Mouse (Mus musculus) stomach, postnatal 0 days (tissue): ENCODE results near the gene Ifna1. TPM values are rescaled to one million over a fixed set of nuclear protein-coding genes. Genes with fewer than 3 reads are reported as not detected.

Experiments used
- ATAC-seq: fragments of 200-750 bp; cut with Nextera tagmentation; 2 replicates; pipeline ENCODE4 v1.8.0; 2017; ENCODE audit not compliant: low FRiP score, low TSS enrichment
- DNase-seq: peaks from one replicate; pipeline ENCODE4 v3.0.0-alpha.2; 2016; ENCODE audit warnings: low spot score
- H3K27ac ChIP-seq: fragments of 300-500 bp; sonication (generic); replicated peaks from 2 replicates; pipeline ENCODE4 v1.5.1; 2014; ENCODE audit warnings: mild to moderate bottlenecking, control low read depth
- H3K27me3 ChIP-seq: fragments of 300-500 bp; sonication (generic); 2 replicates; pipeline ENCODE4 v1.6.1; 2014; ENCODE audit warnings: low read length; ENCODE audit not compliant: control insufficient read depth, insufficient read depth
- H3K36me3 ChIP-seq: fragments of 300-500 bp; sonication (generic); 2 replicates; pipeline ENCODE4 v1.6.1; 2014; ENCODE audit warnings: low read length, mixed read lengths; ENCODE audit not compliant: control insufficient read depth, insufficient read depth
- H3K4me1 ChIP-seq: fragments of 300-500 bp; sonication (generic); replicated peaks from 2 replicates; pipeline ENCODE4 v1.6.1; 2014; ENCODE audit warnings: antibody characterized with exemption; ENCODE audit not compliant: control insufficient read depth, insufficient read depth
- H3K4me2 ChIP-seq: fragments of 300-500 bp; sonication (generic); replicated peaks from 2 replicates; pipeline ENCODE4 v1.6.1; 2014; ENCODE audit warnings: low read depth, mild to moderate bottlenecking, control low read depth, moderate library complexity
- H3K4me3 ChIP-seq: fragments of 300-500 bp; sonication (generic); 2 replicates; pipeline ENCODE4 v1.5.1; 2014; ENCODE audit warnings: low read depth, low read length, control low read depth
- H3K9ac ChIP-seq: fragments of 300-500 bp; sonication (generic); 2 replicates; pipeline ENCODE4 v1.6.1; 2014; ENCODE audit warnings: mild to moderate bottlenecking, low read length, control low read depth, mixed read lengths
- H3K9me3 ChIP-seq: fragments of 300-500 bp; sonication (generic); 2 replicates; pipeline ENCODE4 v1.6.1; 2016; ENCODE audit warnings: low read length; ENCODE audit not compliant: control insufficient read depth
- CTCF ChIP-seq: IDR thresholded peaks from 2 replicates; pipeline ENCODE4 v1.5.1; 2016; ENCODE audit warnings: antibody characterized with exemption, low read depth, mild to moderate bottlenecking, moderate library complexity
- EP300 ChIP-seq: optimal IDR thresholded peaks from 2 replicates; pipeline ENCODE3; 2016; ENCODE audit warnings: antibody characterized with exemption
- WGBS: fragments of 180-500 bp; shearing (Covaris S2); extraction: QIAGEN DNeasy Blood & Tissue Kit; methylation state at CpG from one replicate; pipeline ENCODE4 v1.1.7; 2014; 5-methylcytosine and 5-hydroxymethylcytosine counted together
- polyA plus RNA-seq: library from polyadenylated mRNA; unstranded; fragments of >200 nt; fragmentation: Nextera tagmentation; extraction: Ambion mirVana; gene quantifications from 2 replicates; pipeline ENCODE4 v1.2.1, GENCODE M21; 2015

Gene Ifna1
- polyA plus RNA-seq, 1 experiment from 2014 or later = not detected

DNA sequence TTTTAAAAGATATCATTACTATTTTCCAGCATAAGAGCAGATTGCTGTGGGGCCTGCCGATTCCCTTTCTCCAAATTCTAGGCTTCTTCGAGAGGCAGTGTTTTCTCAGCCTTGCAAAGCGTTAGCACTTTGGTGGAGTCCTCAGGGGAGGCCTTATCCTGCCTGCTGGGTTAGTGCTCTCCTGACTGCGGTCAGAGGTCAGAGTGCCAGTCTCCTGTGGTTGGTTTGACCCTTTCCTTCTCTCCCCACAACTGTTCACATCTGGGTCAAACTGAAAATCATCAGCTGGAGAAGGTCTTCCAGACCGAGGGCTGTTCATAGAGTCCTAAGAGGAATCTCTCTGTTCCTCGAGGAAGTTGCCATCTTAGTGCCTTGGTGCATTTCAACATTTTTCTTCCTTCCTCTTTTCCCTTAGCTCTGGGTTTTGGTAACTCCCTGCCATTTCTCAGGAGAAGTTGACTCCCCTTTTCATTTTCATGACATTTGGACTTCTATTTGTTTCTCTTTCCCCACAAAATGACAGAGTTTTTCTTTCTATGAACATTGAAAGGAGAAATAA is 15.2 kb downstream of the Ifna1 start:
- H3K36me3 ChIP-seq = no peaks in the 10 kb centered on the region
- no peak overlapping the region for H3K9ac ChIP-seq
- no peak for ATAC-seq
- 55% methylated on average over 6 of the region's 6 CpGs for WGBS
- no peak overlapping the region for H3K4me3 ChIP-seq
- H3K27ac ChIP-seq = no peak overlapping the region
- H3K9me3 ChIP-seq = no peaks in the 10 kb centered on the region
- no peak for TF ChIP-seq EP300
- TF ChIP-seq CTCF = no peak
- no peak for DNase-seq
- 0 out of 2 replicates have a peak, but pooled peaks cover 3% of the 10 kb centered on the region for H3K4me1 ChIP-seq
- H3K27me3 ChIP-seq = no peaks in the 10 kb centered on the region
- H3K4me2 ChIP-seq = no peak overlapping the region

DNA sequence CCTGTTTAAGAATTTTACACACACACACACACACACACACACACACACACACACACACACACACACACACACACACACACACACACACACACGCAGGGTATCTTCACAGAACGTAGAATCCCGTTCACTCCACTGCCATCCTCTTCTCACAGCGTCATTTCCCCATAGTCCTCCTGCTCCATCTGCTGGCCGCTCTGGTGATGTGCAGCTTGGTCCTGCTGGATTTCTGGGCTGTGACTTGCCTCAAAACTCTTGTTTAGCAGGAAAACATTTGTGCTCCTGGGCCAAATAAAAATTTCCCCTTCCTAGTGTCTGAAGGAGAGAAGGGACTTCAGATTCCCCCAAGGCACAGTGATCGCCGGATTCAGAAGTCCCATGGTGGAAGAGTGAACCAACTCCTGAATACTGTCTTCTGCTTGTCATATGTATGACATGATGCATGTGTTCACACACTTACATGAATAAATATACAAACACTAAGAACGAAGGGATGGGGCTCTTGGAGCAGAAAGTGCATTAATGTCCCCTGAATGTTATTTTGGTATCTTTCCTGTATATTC is 17.6 kb downstream of the Ifna1 start:
- H3K36me3 ChIP-seq = no peaks in the 10 kb centered on the region
- peak overlapping the region; percentile 56; the same call in 1 of the 2 replicates for H3K9ac ChIP-seq
- H3K9me3 ChIP-seq = no peaks in the 10 kb centered on the region
- DNase-seq = peak; percentile 82
- peak; percentile 75 for ATAC-seq
- H3K27me3 ChIP-seq = no peaks in the 10 kb centered on the region
- under 1% methylated on average over 8 of the region's 8 CpGs for WGBS
- H3K27ac ChIP-seq = no peak overlapping the region
- 0 out of 2 replicates have a peak, but pooled peaks cover 3% of the 10 kb centered on the region for H3K4me1 ChIP-seq
- peak overlapping the region; percentile 46 for H3K4me3 ChIP-seq
- TF ChIP-seq CTCF (peak; percentile 95), EP300 (no peak)
- H3K4me2 ChIP-seq = peak overlapping the region; percentile 80

DNA sequence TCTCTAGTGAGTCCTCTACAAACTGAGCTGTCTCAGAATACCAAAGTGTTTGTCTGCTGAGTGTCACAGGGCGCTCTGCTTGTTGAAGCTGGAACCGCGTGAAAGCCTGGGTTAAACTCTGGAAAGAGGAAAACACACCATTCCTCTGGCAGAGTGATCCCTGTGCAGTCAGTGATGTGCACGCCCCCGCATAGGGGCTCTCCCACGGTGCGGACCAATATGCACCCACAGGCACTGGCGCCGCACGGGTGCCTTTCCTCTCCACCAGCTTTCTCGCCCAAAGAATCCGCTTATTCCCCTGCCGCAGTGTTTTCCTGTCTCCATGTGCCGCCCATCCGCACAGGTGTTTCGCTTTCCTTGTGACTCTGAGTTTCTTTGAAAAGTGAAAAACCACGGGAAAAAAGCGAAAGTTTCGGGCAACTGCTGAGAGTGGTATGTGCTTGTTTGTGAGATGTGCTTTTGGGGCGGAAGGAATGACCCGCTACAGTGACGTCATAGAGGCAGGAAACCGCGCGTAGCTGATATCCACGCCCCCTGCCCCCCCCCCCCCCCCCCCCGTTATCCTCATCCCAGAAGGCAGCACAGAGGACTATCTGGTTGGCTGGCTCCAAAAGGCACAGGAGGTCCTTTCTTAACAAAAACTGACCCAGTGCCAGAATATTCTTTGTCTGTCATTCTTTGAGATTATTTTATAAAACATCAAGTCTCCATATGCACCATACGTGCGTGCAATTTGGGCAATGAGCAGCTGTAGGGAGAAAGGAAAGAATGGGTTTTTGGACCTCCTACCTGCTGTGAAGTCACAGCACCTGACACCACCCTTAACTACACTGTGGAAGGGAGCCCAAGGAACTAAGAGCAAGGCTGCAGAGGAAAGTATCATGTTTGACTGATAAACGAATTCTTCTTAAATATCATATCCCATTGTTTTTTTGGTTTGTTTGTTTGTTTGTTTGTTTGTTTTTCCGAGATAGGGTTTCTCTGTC is 18.3 kb downstream of the Ifna1 start:
- Histone ChIP-seq H3K27ac (no peak overlapping the region), H3K4me2 (peak overlapping the region; percentile 80), H3K4me1 (0 out of 2 replicates have a peak, but pooled peaks cover 3% of the 10 kb centered on the region), H3K27me3 (no peaks in the 10 kb centered on the region), H3K4me3 (peak overlapping the region; percentile 46), H3K9me3 (no peaks in the 10 kb centered on the region), H3K9ac (peak overlapping the region; percentile 56), H3K36me3 (no peaks in the 10 kb centered on the region)
- ATAC-seq = peak; percentile 53
- WGBS = 8% methylated on average over 31 of the region's 31 CpGs
- DNase-seq = peak; percentile 27
- TF ChIP-seq EP300 (no peak), CTCF (no peak)

DNA sequence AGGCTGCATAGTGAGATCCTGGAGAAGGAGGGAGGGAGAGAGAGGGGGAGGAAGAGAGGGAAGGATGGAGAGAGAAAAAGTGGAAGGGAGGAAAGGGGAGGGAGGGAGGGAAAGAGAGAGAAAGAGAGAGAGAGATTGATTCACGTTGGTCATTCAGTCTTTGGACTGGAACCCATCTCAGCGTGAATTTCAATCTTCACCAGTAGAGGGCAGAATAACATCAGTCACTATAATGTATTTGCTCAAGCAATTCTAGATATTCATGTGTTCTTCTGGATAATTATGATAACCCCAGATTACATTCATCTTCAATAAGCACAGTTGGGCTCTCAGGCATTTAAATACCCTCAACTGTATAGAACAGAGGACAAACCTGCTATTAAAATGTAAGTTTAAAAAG is 22.8 kb downstream of the Ifna1 start:
- 0% methylated on average over 2 of the region's 2 CpGs for WGBS
- Histone ChIP-seq H3K4me1 (0 out of 2 replicates have a peak, but pooled peaks cover 3% of the 10 kb centered on the region), H3K4me3 (no peak overlapping the region), H3K36me3 (no peaks in the 10 kb centered on the region), H3K9ac (no peak overlapping the region), H3K27me3 (no peaks in the 10 kb centered on the region), H3K9me3 (no peaks in the 10 kb centered on the region), H3K27ac (no peak overlapping the region), H3K4me2 (no peak overlapping the region)
- no peak for DNase-seq
- TF ChIP-seq EP300 = no peak
- peak; percentile 86 for TF ChIP-seq CTCF
- no peak for ATAC-seq

DNA sequence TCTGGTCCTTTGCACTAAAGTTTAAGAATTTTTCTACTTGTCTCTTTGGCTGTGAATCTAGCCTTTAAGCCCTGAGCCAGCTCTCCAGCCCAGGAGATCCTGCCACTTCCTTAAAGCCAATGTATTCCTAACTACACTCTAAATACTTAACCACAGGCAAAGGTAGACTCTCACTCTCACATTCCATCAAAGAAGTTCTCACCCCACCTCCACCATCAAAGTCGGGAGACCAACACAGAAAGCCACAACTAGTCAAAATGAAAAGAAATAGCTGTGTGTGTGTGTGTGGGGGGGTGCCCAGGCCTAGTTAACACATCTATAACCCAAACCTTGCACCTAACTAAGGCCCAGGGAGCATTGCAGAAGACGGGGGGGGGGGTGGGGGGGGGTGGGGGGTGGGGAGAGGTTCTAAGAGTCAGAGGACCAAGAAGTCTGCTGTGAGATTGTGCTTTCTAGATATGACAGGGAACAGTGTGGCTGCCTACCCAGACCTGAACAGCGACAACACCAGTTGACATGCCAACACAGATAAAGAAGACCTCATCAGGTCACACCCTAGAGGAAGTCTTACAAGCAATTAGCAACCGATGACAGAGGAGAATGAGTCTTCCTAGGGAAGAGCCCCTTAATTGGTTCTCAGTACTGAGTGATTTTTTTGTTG is 25.7 kb downstream of the Ifna1 start:
- H3K4me1 ChIP-seq = no peaks in the 10 kb centered on the region

More for the DNA sequence above, 25.7 kb downstream of the Ifna1 start:
- Histone ChIP-seq H3K27ac (no peak overlapping the region), H3K4me2 (no peak overlapping the region), H3K9ac (no peak overlapping the region), H3K4me3 (no peak overlapping the region), H3K27me3 (no peaks in the 10 kb centered on the region), H3K9me3 (no peaks in the 10 kb centered on the region), H3K36me3 (no peaks in the 10 kb centered on the region)
- DNase-seq = no peak
- no peak for TF ChIP-seq CTCF
- TF ChIP-seq EP300 = no peak
- ATAC-seq = no peak
- WGBS = 68% methylated on average over 3 of the region's 4 CpGs
